Comparison of ENCODE assay signal across 1 mouse cellular context in the genomic region with DNA sequence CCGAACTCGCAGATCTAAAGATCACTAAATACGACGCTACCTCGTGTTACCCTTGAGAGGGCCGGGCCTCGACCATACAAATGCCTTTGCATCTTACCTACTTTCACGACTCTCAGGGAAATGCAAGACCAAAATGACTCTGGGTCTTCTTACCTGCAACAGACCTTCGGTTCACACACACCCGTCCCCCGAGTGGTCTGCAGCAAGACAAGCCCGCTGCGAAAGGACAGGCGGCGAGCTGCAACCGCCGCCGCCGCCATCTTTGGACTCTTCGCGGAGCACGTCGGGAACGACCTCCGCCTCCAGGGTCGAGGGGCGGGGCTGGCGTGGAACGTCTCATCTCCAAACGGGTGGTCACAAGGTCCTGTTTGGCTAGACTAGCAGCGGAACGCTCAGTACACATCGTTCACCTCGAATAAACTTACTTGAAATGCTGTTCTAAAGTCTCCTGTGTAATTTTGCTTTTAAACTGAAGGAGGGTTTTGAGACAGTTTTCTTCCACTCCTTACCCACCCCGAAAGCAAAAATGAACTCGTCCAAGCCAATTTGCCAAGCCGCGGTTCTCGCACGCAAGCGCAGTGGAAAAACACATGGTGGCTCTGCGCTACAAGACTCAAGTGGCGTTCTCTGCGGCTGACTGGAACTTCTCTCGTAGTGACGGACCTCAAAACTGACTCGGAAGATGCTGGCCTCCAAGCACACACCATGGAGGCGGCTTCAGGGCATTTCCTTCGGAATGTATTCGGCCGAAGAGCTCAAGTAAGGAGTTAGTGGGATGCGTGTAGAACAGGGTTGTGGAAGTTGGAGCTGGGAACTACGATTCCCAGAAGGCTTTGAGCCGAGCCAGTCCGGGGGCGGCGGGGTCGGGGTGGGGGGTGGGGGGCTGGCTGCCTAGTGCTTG.
TF ChIP-seq lines count a peak whose summit lies in the region.

Gene Ptcd3 (minus strand): TSS at position 270 of the 901 bp plus-strand sequence.
Gene Polr1a (plus strand): TSS at position 573 of the 901 bp plus-strand sequence.

TF ChIP-seq in CH12.LX, 34 proteins besides CTCF, POLR2A, EP300 and RAD21 (continued from another document):
- TF ChIP-seq CHD1 (IDR thresholded peaks at IDR 0.05; ENCODE audit: low read depth, low read length): peak; percentile 100
- TF ChIP-seq USF2 (conservative IDR thresholded peaks at IDR 0.05; ENCODE audit: low read depth, low read length): no peak
- TF ChIP-seq PAX5 (IDR thresholded peaks at IDR 0.05; ENCODE audit: low read length): no peak
- peak; percentile 57 for TF ChIP-seq CHD2 (IDR thresholded peaks at IDR 0.05; ENCODE audit: low read length)
- TF ChIP-seq NELFE (IDR thresholded peaks at IDR 0.05; ENCODE audit: low read depth, low read length): peak; percentile 88
- TF ChIP-seq USF1 (IDR thresholded peaks at IDR 0.05; ENCODE audit: low read depth, low read length): no peak
- TF ChIP-seq JUND (conservative IDR thresholded peaks at IDR 0.05; ENCODE audit: low read depth, low read length): 0 out of 2 replicates have a peak, but pooled peaks have one; percentile 29
- no peak for TF ChIP-seq JUN (IDR thresholded peaks at IDR 0.05; ENCODE audit: insufficient read depth, low read depth, low read length)
- TF ChIP-seq TBP (conservative IDR thresholded peaks at IDR 0.05; ENCODE audit: low read depth, low read length): peak; percentile 83
- TF ChIP-seq E2F4 (IDR thresholded peaks at IDR 0.05; ENCODE audit: insufficient replicate concordance, low read depth, low read length): no peak
- TF ChIP-seq BHLHE40 (IDR thresholded peaks at IDR 0.05; ENCODE audit: low read depth, low read length): peak; percentile 17; the same call in 1 of the 2 replicates
- TF ChIP-seq TCF12 (IDR thresholded peaks at IDR 0.05; ENCODE audit: low read depth, low read length): peak; percentile 88
- no peak for TF ChIP-seq IRF4 (IDR thresholded peaks at IDR 0.05; ENCODE audit: low read depth, low read length)
- TF ChIP-seq SIN3A (IDR thresholded peaks at IDR 0.05; ENCODE audit: low read length): peak; percentile 89
- peak; percentile 91 for TF ChIP-seq MXI1 (IDR thresholded peaks at IDR 0.05; ENCODE audit: low read depth, low read length)
- TF ChIP-seq MYC (IDR thresholded peaks at IDR 0.05; ENCODE audit: low read depth, low read length): peak; percentile 89
- peak; percentile 89; the same call in 1 of the 2 replicates for TF ChIP-seq POLR2AphosphoS2 (IDR thresholded peaks at IDR 0.05; ENCODE audit: low read depth, low read length)
- TF ChIP-seq MAX (IDR thresholded peaks at IDR 0.05; ENCODE audit: low read length): peak; percentile 81
- TF ChIP-seq UBTF (IDR thresholded peaks at IDR 0.05; ENCODE audit: low read depth, low read length): no peak
- peak; percentile 44; the same call in 1 of the 2 replicates for TF ChIP-seq RCOR1 (conservative IDR thresholded peaks at IDR 0.05; ENCODE audit: low read depth, low read length)
- no peak for TF ChIP-seq SMC3 (IDR thresholded peaks at IDR 0.05; ENCODE audit: low read depth, low read length)
- TF ChIP-seq HCFC1 (IDR thresholded peaks at IDR 0.05; ENCODE audit: low read depth, low read length): peak; percentile 77
- peak; percentile 88 for TF ChIP-seq ZMIZ1 (IDR thresholded peaks at IDR 0.05; ENCODE audit: low read depth, low read length)
- peak; percentile 36; the same call in 1 of the 2 replicates for TF ChIP-seq MEF2A (IDR thresholded peaks at IDR 0.05; ENCODE audit: borderline replicate concordance, low read depth, low read length)
- TF ChIP-seq ETS1 (conservative IDR thresholded peaks at IDR 0.05; ENCODE audit: low read depth, low read length): no peak
- no peak; the same call in 1 of the 2 replicates for TF ChIP-seq GABPA (IDR thresholded peaks at IDR 0.05; ENCODE audit: insufficient replicate concordance, low read depth, low read length)
- TF ChIP-seq MAZ (IDR thresholded peaks at IDR 0.05; ENCODE audit: low read depth, low read length): 0 out of 2 replicates have a peak, but pooled peaks have one; percentile 7
- TF ChIP-seq ZKSCAN1 (IDR thresholded peaks at IDR 0.05; ENCODE audit: borderline replicate concordance, low read depth, low read length): no peak
- TF ChIP-seq ZNF384 (IDR thresholded peaks at IDR 0.05; ENCODE audit: low read depth, low read length): no peak
TF ChIP-seq in CH12.LX: peak in this region for 21.
